Mouse (Mus musculus): ENCODE data around the gene Slc16a4.
"Not testable (repeated sequence)": the region's sequence is repeated elsewhere in the genome, so short reads cannot be mapped to it uniquely, and the experiment has no call there.

Slc16a4 gene

GRCm38 (mm10) chr3:107295672-107296360, 4.8 kb downstream of the Slc16a4 start:
- DNase-seq (ENCODE audit: low spot score in 2 of 2): no peak

- not testable (repeated sequence) for DNase-seq (ENCODE audit: low spot score in 2 of 2)
Measured at GRCm38 (mm10) chr3:107296917-107297316, 5.9 kb downstream of the Slc16a4 start.

GRCm38 (mm10) chr3:107317338-107317737, 26.3 kb downstream of the Slc16a4 start:
- no peak for DNase-seq (ENCODE audit: low spot score in 2 of 2)

- DNase-seq (ENCODE audit: low spot score in 2 of 2): no peak
Measured at GRCm38 (mm10) chr3:107321141-107321540, 30.1 kb downstream of the Slc16a4 start.

- DNase-seq (ENCODE audit: low spot score in 2 of 2): no peak
Measured at GRCm38 (mm10) chr3:107321776-107322175, 30.7 kb downstream of the Slc16a4 start.

GRCm38 (mm10) chr3:107326442-107326841, 35.4 kb downstream of the Slc16a4 start:
- DNase-seq (ENCODE audit: low spot score in 2 of 2): no peak

- DNase-seq (ENCODE audit: low spot score in 2 of 2): peak in 1 of 2 experiments; percentile 14
Measured at GRCm38 (mm10) chr3:107330503-107331424, 39.7 kb downstream of the Slc16a4 start.

GRCm38 (mm10) chr3:107331746-107332126, 40.7 kb downstream of the Slc16a4 start:
- no peak for DNase-seq (ENCODE audit: low spot score in 2 of 2)

GRCm38 (mm10) chr3:107332127-107332959, 41.3 kb downstream of the Slc16a4 start:
- DNase-seq (ENCODE audit: low spot score in 2 of 2): peak; percentile 47 to 62

GRCm38 (mm10) chr3:107332960-107333380, 41.9 kb downstream of the Slc16a4 start:
- peak; percentile 84 to 95 for DNase-seq (ENCODE audit: low spot score in 2 of 2)

GRCm38 (mm10) chr3:107333381-107334201, 42.6 kb downstream of the Slc16a4 start, which contains the start of gene Rbm15:
TSS of gene Rbm15 (minus strand) at chr3:107333673.
- peak; percentile 94 for DNase-seq (ENCODE audit: low spot score in 2 of 2)

GRCm38 (mm10) chr3:107334202-107334934, 43.3 kb downstream of the Slc16a4 start:
- no peak for DNase-seq (ENCODE audit: low spot score in 2 of 2)

- DNase-seq (ENCODE audit: low spot score in 2 of 2): no peak
Measured at GRCm38 (mm10) chr3:107343971-107344370, 52.9 kb downstream of the Slc16a4 start.

- DNase-seq (ENCODE audit: low spot score in 2 of 2): no peak
Measured at GRCm38 (mm10) chr3:107345033-107345725, 54.1 kb downstream of the Slc16a4 start.

- no peak for DNase-seq (ENCODE audit: low spot score in 2 of 2)
Measured at GRCm38 (mm10) chr3:107349006-107349405, 58.0 kb downstream of the Slc16a4 start.

GRCm38 (mm10) chr3:107351706-107352105, 60.7 kb downstream of the Slc16a4 start:
- no peak for DNase-seq (ENCODE audit: low spot score in 2 of 2)

GRCm38 (mm10) chr3:107355618-107356260, 64.7 kb downstream of the Slc16a4 start:
- no peak for DNase-seq (ENCODE audit: low spot score in 2 of 2)

- DNase-seq (ENCODE audit: low spot score in 2 of 2): peak; percentile 11 to 68
Measured at GRCm38 (mm10) chr3:107356964-107357441, 66.0 kb downstream of the Slc16a4 start.

GRCm38 (mm10) chr3:107357700-107358234, 66.7 kb downstream of the Slc16a4 start:
- DNase-seq (ENCODE audit: low spot score in 2 of 2): no peak
